Mouse (Mus musculus) megakaryocyte, embryonic 14.5 days (primary cell): ENCODE measurements around the gene Ankrd39.

Experiments used
- FLI1 ChIP-seq: IDR thresholded peaks from 2 replicates; pipeline ENCODE4 v1.6.1; 2012; ENCODE audit warnings: low read length, inconsistent platforms, mixed read lengths
- GATA1 ChIP-seq: IDR thresholded peaks from 3 replicates; pipeline ENCODE4 v1.6.1; 2012; ENCODE audit warnings: mixed read lengths, low read length, inconsistent platforms, borderline replicate concordance

GRCm38 (mm10) chr1:36551904-36552303 lies 4.7 kb upstream of the Ankrd39 start:
- TF ChIP-seq GATA1 (no peak), FLI1 (no peak)
